Mouse (Mus musculus) naive thymus-derived CD4-positive, alpha-beta T cell, adult 2 months (primary cell): ENCODE data around the gene Hrg.
"Not testable (repeated sequence)": the region's sequence is repeated elsewhere in the genome, so short reads cannot be mapped to it uniquely, and the experiment has no call there.

Source experiments
- DNase-seq: peaks from one replicate; pipeline ENCODE4 v3.0.0-alpha.2; 2011; ENCODE audit warnings: low read depth

Hrg gene

GRCm38 (mm10) chr16:22950840-22951395 is at the start of gene Hrg:
TSS of gene Hrg (plus strand) at chr16:22951072.
- no peak for DNase-seq

- no peak for DNase-seq
Measured at GRCm38 (mm10) chr16:22901326-22901725, 49.5 kb upstream of the Hrg start.

- no peak for DNase-seq
Measured at GRCm38 (mm10) chr16:22909290-22909689, 41.6 kb upstream of the Hrg start.

- no peak for DNase-seq
Measured at GRCm38 (mm10) chr16:22911986-22912385, 38.9 kb upstream of the Hrg start.

- DNase-seq, result no peak
Measured at GRCm38 (mm10) chr16:22912886-22913285, 38.0 kb upstream of the Hrg start.

- DNase-seq, result no peak
Measured at GRCm38 (mm10) chr16:22914276-22914675, 36.6 kb upstream of the Hrg start.

- DNase-seq, result no peak
Measured at GRCm38 (mm10) chr16:22918034-22918433, 32.8 kb upstream of the Hrg start, which contains the start of gene Fetub. TSS of gene Fetub (plus strand) at chr16:22918334.

- DNase-seq, result no peak
Measured at GRCm38 (mm10) chr16:22918664-22919312, 32.1 kb upstream of the Hrg start.

- no peak for DNase-seq
Measured at GRCm38 (mm10) chr16:22919971-22920854, 30.7 kb upstream of the Hrg start.

- DNase-seq, result no peak
Measured at GRCm38 (mm10) chr16:22921761-22922160, 29.1 kb upstream of the Hrg start.

GRCm38 (mm10) chr16:22922433-22922832 is 28.4 kb upstream of the Hrg start:
- DNase-seq, result no peak

GRCm38 (mm10) chr16:22929575-22929974 is 21.3 kb upstream of the Hrg start:
- no peak for DNase-seq

- DNase-seq, result no peak
Measured at GRCm38 (mm10) chr16:22931431-22932200, 19.3 kb upstream of the Hrg start.

- DNase-seq, result no peak
Measured at GRCm38 (mm10) chr16:22937631-22938030, 13.2 kb upstream of the Hrg start.

GRCm38 (mm10) chr16:22938541-22938940 is 12.3 kb upstream of the Hrg start:
- DNase-seq, result no peak

- DNase-seq, result no peak
Measured at GRCm38 (mm10) chr16:22939120-22939695, 11.7 kb upstream of the Hrg start.

- DNase-seq, result not testable (repeated sequence)
Measured at GRCm38 (mm10) chr16:22941825-22942476, 8.9 kb upstream of the Hrg start.

- no peak for DNase-seq
Measured at GRCm38 (mm10) chr16:22947371-22947770, 3.5 kb upstream of the Hrg start.

- DNase-seq, result no peak
Measured at GRCm38 (mm10) chr16:22953069-22953468, 2.2 kb downstream of the Hrg start.

GRCm38 (mm10) chr16:22955397-22956084 is 4.7 kb downstream of the Hrg start:
- DNase-seq, result no peak

GRCm38 (mm10) chr16:22956085-22956439 is 5.2 kb downstream of the Hrg start:
- DNase-seq, result no peak
